In the genomic region with DNA sequence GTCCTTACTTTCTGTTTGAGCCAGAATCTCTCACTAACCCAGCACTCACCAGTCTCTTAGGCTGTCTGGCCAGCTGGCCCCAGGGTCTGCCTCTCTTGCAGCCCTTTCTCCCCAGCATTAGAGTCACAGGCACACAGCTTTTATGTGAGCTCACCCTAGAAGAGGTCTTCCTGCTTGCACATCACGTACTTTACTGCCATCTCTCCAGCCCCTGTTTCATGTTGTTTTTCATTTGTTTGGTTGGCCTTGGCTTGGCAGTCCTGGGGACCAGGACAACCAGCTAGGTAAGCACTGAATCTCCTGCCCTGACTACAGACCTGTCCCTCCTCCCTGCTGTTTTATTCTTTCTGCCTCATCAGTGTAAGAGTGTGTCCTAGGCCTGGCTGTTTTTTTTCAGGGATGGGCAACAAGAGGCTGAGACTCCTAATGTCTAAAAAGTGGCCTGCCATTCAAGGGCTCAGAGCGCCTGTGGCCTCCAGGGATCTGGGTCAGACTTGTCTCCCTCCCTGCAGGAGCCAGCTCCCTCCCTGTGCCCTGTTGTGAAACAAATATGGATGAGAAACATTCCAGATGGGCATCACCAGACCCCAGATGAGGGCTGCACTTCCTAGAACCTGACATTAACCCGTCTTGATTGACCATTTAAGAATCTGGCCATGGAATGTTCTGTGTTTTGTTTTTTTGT, we compare ENCODE assay signal across 8 mouse cellular contexts. TPM values are rescaled to one million over a fixed set of nuclear protein-coding genes. Genes with fewer than 3 reads are reported as not detected.
DNase-seq lines count a peak whose midpoint lies in the region; ATAC-seq and TF ChIP-seq lines count a peak whose summit lies in the region.

No protein-coding gene starts in this region.

- no peaks in the 10 kb centered on the region for H3K9me3 ChIP-seq in lung, embryonic 15.5 days
- H3K9me3 ChIP-seq in limb, embryonic 13.5 days = no peaks in the 10 kb centered on the region
- no peaks in the 10 kb centered on the region for H3K9me3 ChIP-seq in stomach, embryonic 16.5 days (replicated peaks; ENCODE audit: control insufficient read depth, low read length)

- no peak overlapping the region for H3K4me3 ChIP-seq in lung, embryonic 15.5 days
- H3K4me3 ChIP-seq in lung, adult 2 months (replicated peaks; ENCODE audit: extremely low read depth, low read depth, low read length) = no peak overlapping the region
- no peak overlapping the region for H3K4me3 ChIP-seq in limb, embryonic 13.5 days
- no peak overlapping the region for H3K4me3 ChIP-seq in stomach, embryonic 16.5 days (replicated peaks; ENCODE audit: low read length)

- TF ChIP-seq POLR2A in lung, adult 2 months (IDR thresholded peaks at IDR 0.05; ENCODE audit: borderline replicate concordance, extremely low read depth, low read depth, low read length) = no peak

- no peak overlapping the region for H3K9ac ChIP-seq in lung, embryonic 15.5 days
- 0 out of 2 replicates have a peak overlapping the region, but pooled peaks have one; percentile 10 for H3K9ac ChIP-seq in limb, embryonic 13.5 days
- no peak overlapping the region for H3K9ac ChIP-seq in stomach, embryonic 16.5 days (ENCODE audit: low read length)

- DNase-seq in adrenal gland, adult (ENCODE audit: inconsistent age in 2 of 2, low spot score in 1 of 2) = peak; percentile 37 to 71
- no peak for DNase-seq in adrenal gland, postnatal 10 days
- DNase-seq in lung, adult 2 months = no peak
- no peak for DNase-seq in testis, postnatal 10 days (ENCODE audit: low spot score)
- DNase-seq in right cerebral cortex, postnatal 36 days (ENCODE audit: low spot score in 2 of 2) = no peak

- no peaks in the 10 kb centered on the region for H3K36me3 ChIP-seq in lung, embryonic 15.5 days
- no peaks in the 10 kb centered on the region for H3K36me3 ChIP-seq in limb, embryonic 13.5 days
- no peaks in the 10 kb centered on the region for H3K36me3 ChIP-seq in stomach, embryonic 16.5 days (ENCODE audit: control insufficient read depth, insufficient read depth, low read length)

- no peak overlapping the region for H3K4me2 ChIP-seq in lung, embryonic 15.5 days
- no peak overlapping the region for H3K4me2 ChIP-seq in limb, embryonic 13.5 days (replicated peaks)
- no peak overlapping the region for H3K4me2 ChIP-seq in stomach, embryonic 16.5 days (ENCODE audit: low read depth, low read length)

- H3K27ac ChIP-seq in lung, embryonic 15.5 days = peak overlapping the region; percentile 5; the same call in 1 of the 2 replicates
- H3K27ac ChIP-seq in limb, embryonic 13.5 days = no peak overlapping the region
- peak overlapping the region; percentile 12; the same call in 1 of the 2 replicates for H3K27ac ChIP-seq in stomach, embryonic 16.5 days (ENCODE audit: low read length)

- no peaks in the 10 kb centered on the region for H3K27me3 ChIP-seq in lung, embryonic 15.5 days
- H3K27me3 ChIP-seq in limb, embryonic 13.5 days = no peaks in the 10 kb centered on the region
- no peaks in the 10 kb centered on the region for H3K27me3 ChIP-seq in stomach, embryonic 16.5 days (ENCODE audit: control insufficient read depth, insufficient read depth, low read length)

- WGBS in lung, embryonic 15.5 days = 50% methylated on average over 3 of the region's 3 CpGs
- WGBS in lung, adult 2 months = 68% methylated on average over 3 of the region's 3 CpGs
- WGBS in limb, embryonic 13.5 days = 41% methylated on average over 3 of the region's 3 CpGs
- WGBS in stomach, embryonic 16.5 days = 53% methylated on average over 3 of the region's 3 CpGs

- TF ChIP-seq CTCF in lung, adult 2 months (IDR thresholded peaks at IDR 0.05; ENCODE audit: insufficient read depth, low read length) = no peak

- peaks cover 42% of the 10 kb centered on the region for H3K4me1 ChIP-seq in lung, embryonic 15.5 days
- H3K4me1 ChIP-seq in lung, adult 2 months (ENCODE audit: control insufficient read depth, insufficient read depth, low read length) = peaks cover under 1% of the 10 kb centered on the region; the same call in 1 of the 2 replicates
- H3K4me1 ChIP-seq in limb, embryonic 13.5 days = peaks cover 33% of the 10 kb centered on the region
- H3K4me1 ChIP-seq in stomach, embryonic 16.5 days (ENCODE audit: control insufficient read depth, insufficient read depth, low read length) = peaks cover 38% of the 10 kb centered on the region

- ATAC-seq in lung, embryonic 15.5 days (ENCODE audit: borderline replicate concordance, extremely low read depth, low FRiP score, low TSS enrichment) = no peak
- no peak for ATAC-seq in limb, embryonic 13.5 days (ENCODE audit: low FRiP score, low read depth)
- no peak for ATAC-seq in stomach, embryonic 16.5 days (ENCODE audit: insufficient read depth, low FRiP score)

RNA-seq across cellular contexts. Expression of gene Ass1, which starts 21.1 kb away (rescaled TPM):
- total RNA-seq in adrenal gland, postnatal 10 days (2021) = 100 to 1,000 TPM in 1 of 2 experiments, 10 to 100 TPM in 1; 61.2 to 175 TPM
- polyA plus RNA-seq in lung, embryonic 15.5 days (2015; fragmentation: Nextera tagmentation; extraction: Ambion mirVana) = 30.3 and 37.2 TPM in 2 replicates
- polyA plus RNA-seq in lung, adult 2 months (2012; rRNA removed) = 14.3 and 18.2 TPM in 2 replicates
- 9.7 and 10.9 TPM in 2 replicates for polyA plus RNA-seq in limb, embryonic 13.5 days (2015; fragmentation: Nextera tagmentation; extraction: Ambion mirVana)
- 212 and 226 TPM in 2 replicates for polyA plus RNA-seq in stomach, embryonic 16.5 days (2015; fragmentation: Nextera tagmentation; extraction: Ambion mirVana)

Comparison
In these comparisons a context has a peak if more than half of its experiments do, and no peak if none do; other contexts are left out.
1. DNase-seq: peak in adrenal gland, adult (2 of 2); none in adrenal gland, postnatal 10 days (single experiment), lung, adult 2 months (single experiment), testis, postnatal 10 days (single experiment) and right cerebral cortex, postnatal 36 days (0 of 2).